Mouse (Mus musculus) ovary, postnatal 36 days (tissue): ENCODE measurements around the gene Polr1d.

Experiments used
- DNase-seq: peaks from one replicate; pipeline ENCODE4 v3.0.0; 2022; ENCODE audit warnings: low spot score, mixed read lengths

Gene Polr1d

GRCm38 (mm10) chr5:147086816-147087215 is 10.0 kb downstream of the Polr1d start:
- DNase-seq, result no peak

GRCm38 (mm10) chr5:147089836-147090235 is 13.0 kb downstream of the Polr1d start:
- no peak for DNase-seq

GRCm38 (mm10) chr5:147090256-147090963 is 13.6 kb downstream of the Polr1d start:
- no peak for DNase-seq

- DNase-seq, result no peak
These were observed 15.6 kb downstream of the Polr1d start for GRCm38 (mm10) chr5:147092448-147092847.

GRCm38 (mm10) chr5:147094296-147094695 is 17.4 kb downstream of the Polr1d start:
- peak; percentile 49 for DNase-seq

GRCm38 (mm10) chr5:147096586-147096985 is 19.7 kb downstream of the Polr1d start:
- no peak for DNase-seq

GRCm38 (mm10) chr5:147098667-147099066 is 21.8 kb downstream of the Polr1d start:
- no peak for DNase-seq

- DNase-seq, result no peak
These were observed 23.3 kb downstream of the Polr1d start for GRCm38 (mm10) chr5:147100180-147100579.

GRCm38 (mm10) chr5:147102295-147102694 is 25.4 kb downstream of the Polr1d start:
- DNase-seq, result no peak

- no peak for DNase-seq
These were observed 30.4 kb downstream of the Polr1d start for GRCm38 (mm10) chr5:147107276-147107675.

- DNase-seq, result peak; percentile 40
These were observed 32.2 kb downstream of the Polr1d start for GRCm38 (mm10) chr5:147108861-147109591.

GRCm38 (mm10) chr5:147114738-147115137 is 37.9 kb downstream of the Polr1d start:
- no peak for DNase-seq

- no peak for DNase-seq
These were observed 38.8 kb downstream of the Polr1d start for GRCm38 (mm10) chr5:147115631-147116030.

- DNase-seq, result no peak
These were observed 40.2 kb downstream of the Polr1d start for GRCm38 (mm10) chr5:147117027-147117426.

- DNase-seq, result no peak
These were observed 44.3 kb downstream of the Polr1d start for GRCm38 (mm10) chr5:147121146-147121545.

- DNase-seq, result no peak
These were observed 47.9 kb downstream of the Polr1d start for GRCm38 (mm10) chr5:147124794-147125193.

GRCm38 (mm10) chr5:147125542-147126185 is 48.8 kb downstream of the Polr1d start:
- no peak for DNase-seq

- no peak for DNase-seq
These were observed 51.0 kb downstream of the Polr1d start for GRCm38 (mm10) chr5:147127860-147128259.

GRCm38 (mm10) chr5:147129484-147129883 is 52.6 kb downstream of the Polr1d start:
- no peak for DNase-seq

- DNase-seq, result no peak
These were observed 55.1 kb downstream of the Polr1d start for GRCm38 (mm10) chr5:147131912-147132311.

- DNase-seq, result no peak
These were observed 56.8 kb downstream of the Polr1d start for GRCm38 (mm10) chr5:147133662-147134061.

GRCm38 (mm10) chr5:147134341-147135088 is 57.7 kb downstream of the Polr1d start:
- DNase-seq, result no peak
